Mouse (Mus musculus): ENCODE measurements around the gene Zfp648.

DNA sequence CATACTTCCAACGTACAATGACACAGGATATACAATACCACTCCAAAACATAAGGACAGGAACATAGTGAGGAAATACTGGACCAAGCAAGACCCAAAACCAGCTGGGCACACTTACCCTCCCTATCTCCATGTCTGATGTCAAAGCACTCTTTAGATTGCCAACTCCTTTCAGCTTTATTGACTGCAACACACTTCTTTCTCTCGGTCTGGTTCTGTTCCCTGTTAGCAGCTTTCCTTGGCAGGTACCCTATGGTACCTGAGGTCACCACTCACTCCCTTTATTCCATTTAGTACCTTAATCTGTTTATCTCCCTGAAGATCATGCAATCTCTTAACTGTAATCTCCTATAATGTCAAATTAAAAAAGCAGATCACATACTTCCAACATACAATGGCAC is 19.0 kb downstream of the Zfp648 start:
- no peak for TF ChIP-seq CHD2 (IDR thresholded peaks at IDR 0.05; ENCODE audit: low read length)
- no peak for TF ChIP-seq E2F4 (IDR thresholded peaks at IDR 0.05; ENCODE audit: insufficient replicate concordance, low read depth, low read length)
- TF ChIP-seq NRF1 (IDR thresholded peaks at IDR 0.05; ENCODE audit: low read depth, low read length), result no peak
- TF ChIP-seq ELF1 (IDR thresholded peaks at IDR 0.05; ENCODE audit: low read depth, low read length), result no peak
- no peak for TF ChIP-seq USF1 (IDR thresholded peaks at IDR 0.05; ENCODE audit: low read depth, low read length)
- no peak for TF ChIP-seq CTCF (conservative IDR thresholded peaks at IDR 0.05 in 1 of 2, IDR thresholded peaks at IDR 0.05 in 1 of 2; ENCODE audit: low read depth in 2 of 2, low read length in 2 of 2)
- TF ChIP-seq MYC (IDR thresholded peaks at IDR 0.05; ENCODE audit: low read depth, low read length), result no peak
- TF ChIP-seq TBP (conservative IDR thresholded peaks at IDR 0.05; ENCODE audit: low read depth, low read length), result no peak
- no peak for TF ChIP-seq POLR2A (IDR thresholded peaks at IDR 0.05; ENCODE audit: low read depth, low read length)

Measured in CH12.LX (cell line).